Mouse (Mus musculus) heart, adult 2 months (tissue): ENCODE data around the gene Tktl2. TPM values are rescaled to one million over a fixed set of nuclear protein-coding genes. Genes with fewer than 3 reads are reported as not detected.

ENCODE experiments used
- DNase-seq, 2 experiments: peaks; one replicate each; pipeline ENCODE4 v3.0.0; 2021
- H3K27ac ChIP-seq: fragments of 200-600 bp; 2 replicates; pipeline ENCODE4 v1.8.1; 2022
- H3K27me3 ChIP-seq: fragments of 200-500 bp; 2 replicates; pipeline ENCODE4 v1.6.1; 2012; ENCODE audit warnings: mild to moderate bottlenecking, low read length, inconsistent platforms, mixed read lengths; ENCODE audit not compliant: control insufficient read depth, insufficient read depth
- H3K36me3 ChIP-seq: fragments of 200-500 bp; 2 replicates; pipeline ENCODE4 v1.6.1; 2012; ENCODE audit warnings: low read length, inconsistent platforms; ENCODE audit not compliant: control insufficient read depth, insufficient read depth
- H3K4me1 ChIP-seq: fragments of 200-500 bp; 2 replicates; pipeline ENCODE4 v1.6.1; 2011; ENCODE audit warnings: low read length; ENCODE audit not compliant: control insufficient read depth, insufficient read depth
- H3K4me3 ChIP-seq: fragments of 200-600 bp; 2 replicates; pipeline ENCODE4 v1.8.1; 2022
- H3K79me2 ChIP-seq: fragments of 200-500 bp; replicated peaks from 2 replicates; pipeline ENCODE4 v1.6.1; 2012; ENCODE audit warnings: mild to moderate bottlenecking, inconsistent platforms, low read length, moderate library complexity, mixed read lengths; ENCODE audit not compliant: control insufficient read depth, insufficient read depth
- H3K9ac ChIP-seq: fragments of 200-500 bp; 2 replicates; pipeline ENCODE4 v1.6.1; 2012; ENCODE audit warnings: low read depth, mild to moderate bottlenecking, control low read depth, inconsistent platforms, low read length, mixed read lengths
- CTCF ChIP-seq: fragments of 200-600 bp; IDR thresholded peaks from 2 replicates; pipeline ENCODE4 v1.8.1; 2022; ENCODE audit warnings: antibody characterized with exemption, mild to moderate bottlenecking, moderate library complexity
- EP300 ChIP-seq: fragments of 200-500 bp; IDR thresholded peaks from 2 replicates; pipeline ENCODE4 v1.6.1; 2011; ENCODE audit warnings: low read depth, low read length, control low read depth; ENCODE audit not compliant: insufficient read depth
- POLR2A ChIP-seq: fragments of 200-500 bp; IDR thresholded peaks from 2 replicates; pipeline ENCODE4 v1.6.1; 2011; ENCODE audit warnings: mild to moderate bottlenecking, low read depth, low read length, control low read depth; ENCODE audit not compliant: insufficient read depth
- WGBS: fragments of 180-500 bp; shearing (Covaris S2); methylation state at CpG from one replicate; pipeline ENCODE4 v1.1.7; 2018; 5-methylcytosine and 5-hydroxymethylcytosine counted together
- intact Hi-C: fragments of 180-260 bp; cut with DNase I; formaldehyde crosslinking; loops from one replicate; pipeline ENCODE4 v1.15.1; 2025
- polyA plus RNA-seq: library from polyadenylated mRNA; depleted of rRNA; stranded (reverse); fragments of >200 nt; gene quantifications from 2 replicates; pipeline ENCODE4 v1.2.3, GENCODE M21; 2012; rRNA removed
- total RNA-seq, 2 experiments: library from RNA; stranded (reverse); gene quantifications; 2 replicates each; pipeline ENCODE4 v1.2.3; 2021

The Tktl2 gene
- total and polyA plus RNA-seq, 3 experiments = not detected

- Histone ChIP-seq H3K27me3 (no peaks in the 10 kb centered on the region), H3K4me3 (no peak overlapping the region), H3K27ac (no peak overlapping the region), H3K79me2 (no peaks in the 10 kb centered on the region), H3K4me1 (no peaks in the 10 kb centered on the region), H3K36me3 (no peaks in the 10 kb centered on the region), H3K9ac (no peak overlapping the region)
- no peak for DNase-seq
- TF ChIP-seq EP300 (no peak), CTCF (no peak), POLR2A (no peak)
- intact Hi-C loops = no loop called here
- WGBS = 16% methylated on average over 7 of the region's 7 CpGs
These were observed 38.5 kb downstream of the Tktl2 start for GRCm38 (mm10) chr8:66550092-66550491.

Other genes with a start within 250 kb of the Tktl2 start
- 1 to 10 TPM; 3.7 to 3.9 TPM for gene Tma16, start 25.2 kb upstream of the Tktl2 start, total RNA-seq
- 1.6 and 2.2 TPM in 2 replicates for gene Tma16, start 25.2 kb upstream of the Tktl2 start, polyA plus RNA-seq
- gene Npy5r, start 176.4 kb downstream of the Tktl2 start, total RNA-seq = not detected
- not detected in 2 replicates for gene Npy5r, start 176.4 kb downstream of the Tktl2 start, polyA plus RNA-seq
- 1 to 10 TPM; 1.8 to 2.6 TPM for gene Npy1r, start 185.4 kb downstream of the Tktl2 start, total RNA-seq
- gene Npy1r, start 185.4 kb downstream of the Tktl2 start, polyA plus RNA-seq = 4.0 and 4.3 TPM in 2 replicates